Mouse (Mus musculus) thymus, adult 2 months (tissue): ENCODE measurements around the gene Gjb5.

Source experiments
- CTCF ChIP-seq: fragments of 200-500 bp; IDR thresholded peaks from 2 replicates; pipeline ENCODE4 v1.5.1; 2012; ENCODE audit warnings: mild to moderate bottlenecking, control low read depth, low read length, moderate library complexity, borderline replicate concordance; ENCODE audit not compliant: control insufficient read depth, poor library complexity, insufficient read depth; ENCODE audit errors: extremely low read depth
- POLR2A ChIP-seq: fragments of 200-500 bp; IDR thresholded peaks from 2 replicates; pipeline ENCODE4 v1.6.1; 2012; ENCODE audit warnings: mild to moderate bottlenecking, low read length, control low read depth, moderate library complexity; ENCODE audit not compliant: control insufficient read depth, poor library complexity, insufficient read depth; ENCODE audit errors: extremely low read depth

- no peak for TF ChIP-seq CTCF
- no peak for TF ChIP-seq POLR2A
These were observed 30.2 kb downstream of the Gjb5 start for GRCm38 (mm10) chr4:127327749-127328148.
